Mouse (Mus musculus) heart, postnatal 25 days (tissue): ENCODE data around the gene Chml. TPM values are rescaled to one million over a fixed set of nuclear protein-coding genes. Genes with fewer than 3 reads are reported as not detected.

ENCODE experiments used
- DNase-seq: peaks from one replicate; pipeline ENCODE4 v3.0.0; 2022; ENCODE audit warnings: low spot score
- intact Hi-C: fragments of 180-260 bp; cut with DNase I; formaldehyde crosslinking; loops from one replicate; pipeline ENCODE4 v1.15.1; 2025
- total RNA-seq, 2 experiments: library from RNA; stranded (reverse); gene quantifications; 2 replicates each; pipeline ENCODE4 v1.2.3; 2021

Chml gene
- 10 to 100 TPM; 10.9 to 13.6 TPM for total RNA-seq

GRCm38 (mm10) chr1:175692246-175692996 lies at the start of gene Chml, which contains the start of gene Opn3:
TSS of gene Chml (minus strand) at chr1:175692901.
TSS of gene Opn3 (minus strand) at chr1:175692776.
- peak; percentile 98 for DNase-seq
- intact Hi-C loops, result loop anchor here (2.0 to 10.0 kb wide), 3 partner anchors 68 to 232 kb away; partner anchors contain the start of genes Exo1, Fh1 and Gm38100

- intact Hi-C loops, result no loop called here
- DNase-seq, result no peak
Measured at GRCm38 (mm10) chr1:175725771-175726170, 33.1 kb upstream of the Chml start.

GRCm38 (mm10) chr1:175716832-175717231 lies 24.1 kb upstream of the Chml start:
- DNase-seq, result no peak
- intact Hi-C loops, result no loop called here

- intact Hi-C loops, result no loop called here
- DNase-seq, result peak; percentile 40
Measured at GRCm38 (mm10) chr1:175712338-175712909, 19.7 kb upstream of the Chml start.

GRCm38 (mm10) chr1:175708013-175708412 lies 15.3 kb upstream of the Chml start:
- no peak for DNase-seq
- intact Hi-C loops, result no loop called here

GRCm38 (mm10) chr1:175707599-175707998 lies 14.9 kb upstream of the Chml start:
- DNase-seq, result no peak
- intact Hi-C loops, result no loop called here

GRCm38 (mm10) chr1:175701145-175701544 lies 8.4 kb upstream of the Chml start:
- intact Hi-C loops, result no loop called here
- no peak for DNase-seq

- no peak for DNase-seq
- intact Hi-C loops, result loop anchor here (10.0 kb wide), 1 partner anchor 225 kb away; the partner anchor contains the start of gene Gm38100
Measured at GRCm38 (mm10) chr1:175699796-175700195, 7.1 kb upstream of the Chml start.

GRCm38 (mm10) chr1:175699375-175699774 lies 6.7 kb upstream of the Chml start:
- no peak for DNase-seq
- intact Hi-C loops, result loop anchor here (10.0 kb wide), 1 partner anchor 225 kb away; the partner anchor contains the start of gene Gm38100

- no peak for DNase-seq
- intact Hi-C loops, result loop anchor here (10.0 kb wide), 1 partner anchor 227 kb away; the partner anchor contains the start of gene Gm38100
Measured at GRCm38 (mm10) chr1:175698293-175698692, 5.6 kb upstream of the Chml start, which contains the start of gene Wdr64. TSS of gene Wdr64 (plus strand) at chr1:175698593.

GRCm38 (mm10) chr1:175693429-175693960 lies 794 bp upstream of the Chml start:
- intact Hi-C loops, result loop anchor here (2.0 to 10.0 kb wide), 3 partner anchors 69 to 231 kb away; partner anchors contain the start of genes Exo1, Fh1 and Gm38100
- no peak for DNase-seq

GRCm38 (mm10) chr1:175692997-175693361 lies 278 bp upstream of the Chml start:
- no peak for DNase-seq
- intact Hi-C loops, result loop anchor here (2.0 to 10.0 kb wide), 3 partner anchors 68 to 232 kb away; partner anchors contain the start of genes Exo1, Fh1 and Gm38100

- DNase-seq, result no peak
- intact Hi-C loops, result loop anchor here (2.0 to 10.0 kb wide), 3 partner anchors 67 to 233 kb away; partner anchors contain the start of genes Exo1, Fh1 and Gm38100
Measured at GRCm38 (mm10) chr1:175691686-175692245, 935 bp downstream of the Chml start.

- no peak for DNase-seq
- intact Hi-C loops, result no loop called here
Measured at GRCm38 (mm10) chr1:175680995-175681394, 11.7 kb downstream of the Chml start.

GRCm38 (mm10) chr1:175677459-175677858 lies 15.2 kb downstream of the Chml start:
- no peak for DNase-seq
- intact Hi-C loops, result no loop called here

GRCm38 (mm10) chr1:175675116-175675515 lies 17.6 kb downstream of the Chml start:
- no peak for DNase-seq
- intact Hi-C loops, result no loop called here

- intact Hi-C loops, result no loop called here
- no peak for DNase-seq
Measured at GRCm38 (mm10) chr1:175673563-175674325, 19.0 kb downstream of the Chml start.

GRCm38 (mm10) chr1:175671626-175672025 lies 21.1 kb downstream of the Chml start:
- intact Hi-C loops, result no loop called here
- DNase-seq, result no peak

GRCm38 (mm10) chr1:175670042-175670441 lies 22.7 kb downstream of the Chml start:
- no peak for DNase-seq
- intact Hi-C loops, result no loop called here
